ENCODE assay signal across 10 mouse cellular contexts in the genomic region with DNA sequence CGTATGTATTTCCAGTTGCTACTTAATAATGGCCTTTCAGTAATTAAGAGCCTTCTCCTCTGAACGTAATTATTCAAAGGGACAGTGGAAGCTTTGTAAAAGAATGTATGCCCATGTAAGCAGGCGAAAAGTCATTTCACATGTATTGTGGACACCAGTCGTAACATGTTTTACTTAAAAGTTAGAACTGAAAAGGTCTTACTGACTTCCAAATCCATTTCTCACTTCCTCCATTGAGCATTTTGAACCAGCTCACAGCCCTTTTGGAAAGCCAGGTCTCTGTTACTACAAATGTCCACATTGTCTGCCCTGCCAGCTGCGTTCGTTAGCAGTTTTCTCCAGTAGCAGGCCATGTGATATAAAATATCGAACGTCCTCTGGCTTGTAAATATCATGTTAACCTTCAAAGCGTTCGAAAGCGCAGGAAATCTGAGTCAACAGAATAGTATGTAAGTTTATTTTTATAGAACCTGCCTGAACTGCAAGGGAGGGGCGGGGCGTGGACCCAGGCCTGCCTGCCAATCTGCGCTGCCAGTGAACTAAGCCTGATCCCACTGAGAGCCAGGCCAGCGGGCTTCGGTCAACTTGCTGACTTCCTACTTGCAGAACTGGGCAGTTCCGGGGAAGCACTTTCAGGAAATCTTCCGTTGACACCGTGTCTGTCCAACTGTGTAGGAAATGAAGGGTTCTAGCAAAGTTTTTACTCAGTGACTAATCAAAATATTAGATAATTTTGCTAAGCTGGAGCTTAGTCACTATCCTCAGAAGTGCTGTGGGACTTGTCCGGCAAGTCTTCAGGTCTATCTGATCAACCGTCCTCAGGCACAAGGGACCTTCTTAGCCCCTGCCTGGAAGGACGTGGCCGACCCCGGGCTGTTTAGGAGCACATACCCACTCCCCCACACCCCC. TPM values are rescaled to one million over a fixed set of nuclear protein-coding genes. Genes with fewer than 3 reads are reported as not detected.
DNase-seq lines count a peak whose midpoint lies in the region; ATAC-seq lines count a peak whose summit lies in the region.
"Had no signal": no experiment of that assay in that cellular context is flagged by ENCODE, and none has a peak within 500 bp of the region (broad histone marks: within the 10 kb centered on the region; RNA-seq: fewer than 3 reads in every experiment).

No protein-coding gene starts in this region.

- intact Hi-C loops in gastrocnemius, postnatal 14 days (cut with DNase I; ENCODE audit: low total_unique reads): no loop called here

- no peak overlapping the region for H3K9ac ChIP-seq in heart, embryonic 11.5 days (ENCODE audit: low read depth, low read length)
- H3K9ac ChIP-seq in stomach, embryonic 14.5 days (replicated peaks; ENCODE audit: low read depth, low read length): no peak overlapping the region
- no peak overlapping the region for H3K9ac ChIP-seq in forebrain, embryonic 16.5 days (replicated peaks; ENCODE audit: low read depth, low read length)
- no peak overlapping the region for H3K9ac ChIP-seq in hindbrain, embryonic 13.5 days
- H3K9ac ChIP-seq: embryonic facial prominence, embryonic 13.5 days; neural tube, embryonic 13.5 days had no signal

- WGBS in heart, embryonic 11.5 days (ENCODE audit: insufficient replicate concordance): 76% methylated on average over 24 of the region's 24 CpGs
- 63% methylated on average over 24 of the region's 24 CpGs for WGBS in stomach, embryonic 14.5 days
- 74% methylated on average over 24 of the region's 24 CpGs for WGBS in forebrain, embryonic 16.5 days
- WGBS in hindbrain, embryonic 13.5 days: 86% methylated on average over 24 of the region's 24 CpGs

- no peaks in the 10 kb centered on the region for H3K9me3 ChIP-seq in heart, embryonic 11.5 days (replicated peaks; ENCODE audit: control insufficient read depth, low read length)
- no peaks in the 10 kb centered on the region for H3K9me3 ChIP-seq in stomach, embryonic 14.5 days (ENCODE audit: control insufficient read depth, low read depth, low read length)
- H3K9me3 ChIP-seq in forebrain, embryonic 16.5 days (ENCODE audit: control insufficient read depth, low read length): no peaks in the 10 kb centered on the region
- H3K9me3 ChIP-seq in hindbrain, embryonic 13.5 days: no peaks in the 10 kb centered on the region
- H3K9me3 ChIP-seq: embryonic facial prominence, embryonic 13.5 days; neural tube, embryonic 13.5 days had no signal

- no peak for ATAC-seq in heart, embryonic 11.5 days (replicated peaks; ENCODE audit: insufficient number of reproducible peaks, low FRiP score, low TSS enrichment)
- peak; percentile 73 for ATAC-seq in stomach, embryonic 14.5 days (ENCODE audit: insufficient number of reproducible peaks, insufficient read depth, low FRiP score, low read depth)
- no peak for ATAC-seq in forebrain, embryonic 16.5 days
- no peak for ATAC-seq in hindbrain, embryonic 13.5 days (ENCODE audit: low FRiP score)

- no peak overlapping the region for H3K4me2 ChIP-seq in heart, embryonic 11.5 days
- H3K4me2 ChIP-seq in stomach, embryonic 14.5 days (replicated peaks; ENCODE audit: low read depth, low read length): 0 out of 2 replicates have a peak overlapping the region, but pooled peaks have one; percentile 7
- H3K4me2 ChIP-seq in forebrain, embryonic 16.5 days (ENCODE audit: low read length): no peak overlapping the region
- H3K4me2 ChIP-seq in hindbrain, embryonic 13.5 days: no peak overlapping the region
- H3K4me2 ChIP-seq: embryonic facial prominence, embryonic 13.5 days; neural tube, embryonic 13.5 days had no signal

- no peaks in the 10 kb centered on the region for H3K4me1 ChIP-seq in heart, embryonic 11.5 days (ENCODE audit: control insufficient read depth, insufficient read depth, low read length)
- no peaks in the 10 kb centered on the region for H3K4me1 ChIP-seq in stomach, embryonic 14.5 days (ENCODE audit: control insufficient read depth, insufficient read depth, low read length)
- H3K4me1 ChIP-seq in forebrain, embryonic 16.5 days (replicated peaks; ENCODE audit: control insufficient read depth, insufficient read depth, low read length): no peaks in the 10 kb centered on the region
- no peaks in the 10 kb centered on the region for H3K4me1 ChIP-seq in hindbrain, embryonic 13.5 days (replicated peaks)
- H3K4me1 ChIP-seq: neural tube, embryonic 13.5 days had no signal

- H3K4me3 ChIP-seq in heart, embryonic 11.5 days (ENCODE audit: low read depth, low read length): no peak overlapping the region
- H3K4me3 ChIP-seq in stomach, embryonic 14.5 days (ENCODE audit: low read depth, low read length): no peak overlapping the region
- no peak overlapping the region for H3K4me3 ChIP-seq in forebrain, embryonic 16.5 days (replicated peaks; ENCODE audit: low read length)
- no peak overlapping the region for H3K4me3 ChIP-seq in hindbrain, embryonic 13.5 days
- H3K4me3 ChIP-seq: embryonic facial prominence, embryonic 13.5 days; neural tube, embryonic 13.5 days had no signal

- DNase-seq in heart, adult 11 months: peak; percentile 95
- DNase-seq in gastrocnemius, postnatal 14 days: peak; percentile 87
- peak; percentile 74 for DNase-seq in kidney, postnatal 14 days
- DNase-seq in left cerebral cortex, adult 8-10 months (ENCODE audit: low spot score in 2 of 2): no peak

- H3K27me3 ChIP-seq in heart, embryonic 11.5 days (ENCODE audit: control insufficient read depth, insufficient read depth, low read length): no peaks in the 10 kb centered on the region
- H3K27me3 ChIP-seq in stomach, embryonic 14.5 days (ENCODE audit: control insufficient read depth, insufficient read depth, low read length): no peaks in the 10 kb centered on the region
- no peaks in the 10 kb centered on the region for H3K27me3 ChIP-seq in forebrain, embryonic 16.5 days (replicated peaks; ENCODE audit: control insufficient read depth, insufficient read depth, low read length)
- H3K27me3 ChIP-seq in hindbrain, embryonic 13.5 days: no peaks in the 10 kb centered on the region
- H3K27me3 ChIP-seq: embryonic facial prominence, embryonic 13.5 days; neural tube, embryonic 13.5 days had no signal

- no peak overlapping the region for H3K27ac ChIP-seq in heart, embryonic 11.5 days (ENCODE audit: low read depth, low read length)
- 0 out of 2 replicates have a peak overlapping the region, but pooled peaks have one; percentile 21 for H3K27ac ChIP-seq in stomach, embryonic 14.5 days (ENCODE audit: low read length)
- H3K27ac ChIP-seq in forebrain, embryonic 16.5 days (ENCODE audit: low read length): no peak overlapping the region
- H3K27ac ChIP-seq in hindbrain, embryonic 13.5 days: no peak overlapping the region
- H3K27ac ChIP-seq: embryonic facial prominence, embryonic 13.5 days; neural tube, embryonic 13.5 days had no signal

- H3K36me3 ChIP-seq in heart, embryonic 11.5 days (ENCODE audit: control insufficient read depth, insufficient read depth, low read length): no peaks in the 10 kb centered on the region
- no peaks in the 10 kb centered on the region for H3K36me3 ChIP-seq in stomach, embryonic 14.5 days (ENCODE audit: control insufficient read depth, insufficient read depth, low read length)
- no peaks in the 10 kb centered on the region for H3K36me3 ChIP-seq in forebrain, embryonic 16.5 days (ENCODE audit: control insufficient read depth, insufficient read depth)
- no peaks in the 10 kb centered on the region for H3K36me3 ChIP-seq in hindbrain, embryonic 13.5 days
- H3K36me3 ChIP-seq: embryonic facial prominence, embryonic 13.5 days; neural tube, embryonic 13.5 days had no signal

RNA-seq across cellular contexts. Expression of a gene that starts 9.5 kb away (rescaled TPM):
- polyA plus RNA-seq in heart, embryonic 11.5 days (2014; fragmentation: Nextera tagmentation; extraction: Ambion mirVana): 1.2 and 1.3 TPM in 2 replicates
- 10 to 100 TPM; 20.8 to 26.0 TPM for total RNA-seq in gastrocnemius, postnatal 14 days (2021)
- 0.68 and 0.86 TPM in 2 replicates for polyA plus RNA-seq in stomach, embryonic 14.5 days (2014; fragmentation: Nextera tagmentation; extraction: Ambion mirVana)
- polyA plus RNA-seq in forebrain, embryonic 16.5 days (2015; fragmentation: Nextera tagmentation; extraction: Ambion mirVana): 0.22 and 0.24 TPM in 2 replicates
- 0.10 and 0.16 TPM in 2 replicates for polyA plus RNA-seq in hindbrain, embryonic 13.5 days (2015; fragmentation: Nextera tagmentation; extraction: Ambion mirVana)
- 1 to 10 TPM; 1.6 to 3.8 (median 2.2) TPM for total RNA-seq in left cerebral cortex, adult 8-10 months (2022)

Comparison
In these comparisons a context has a peak if more than half of its experiments do, and no peak if none do; other contexts are left out.
1. DNase-seq: peak in heart, adult 11 months (single experiment), gastrocnemius, postnatal 14 days (single experiment) and kidney, postnatal 14 days (single experiment); none in left cerebral cortex, adult 8-10 months (0 of 2).